Mouse (Mus musculus) midbrain, embryonic 13.5 days (tissue): ENCODE measurements around the gene Serpina3c. TPM values are rescaled to one million over a fixed set of nuclear protein-coding genes. Genes with fewer than 3 reads are reported as not detected.

Experiments used
- ATAC-seq: fragments of 200-750 bp; cut with Nextera tagmentation; 2 replicates; pipeline ENCODE4 v1.8.0; 2017; ENCODE audit warnings: mild to moderate bottlenecking, moderate TSS enrichment, moderate library complexity
- H3K27ac ChIP-seq: fragments of 300-500 bp; sonication (generic); 2 replicates; pipeline ENCODE4 v1.5.1; 2015; ENCODE audit warnings: inconsistent platforms, mild to moderate bottlenecking, moderate library complexity
- H3K27me3 ChIP-seq: fragments of 300-500 bp; sonication (generic); 2 replicates; pipeline ENCODE4 v1.6.1; 2015; ENCODE audit warnings: mild to moderate bottlenecking, inconsistent platforms
- H3K36me3 ChIP-seq: fragments of 300-500 bp; sonication (generic); 2 replicates; pipeline ENCODE4 v1.6.1; 2015; ENCODE audit warnings: mild to moderate bottlenecking, inconsistent platforms
- H3K4me1 ChIP-seq: fragments of 300-500 bp; sonication (generic); replicated peaks from 2 replicates; pipeline ENCODE4 v1.6.1; 2015; ENCODE audit warnings: inconsistent platforms
- H3K4me2 ChIP-seq: fragments of 300-500 bp; sonication (generic); replicated peaks from 2 replicates; pipeline ENCODE4 v1.6.1; 2015; ENCODE audit warnings: moderate library complexity, mild to moderate bottlenecking, inconsistent platforms
- H3K4me3 ChIP-seq: fragments of 300-500 bp; sonication (generic); replicated peaks from 2 replicates; pipeline ENCODE4 v1.5.1; 2015; ENCODE audit warnings: mild to moderate bottlenecking, inconsistent platforms
- H3K9ac ChIP-seq: fragments of 300-500 bp; sonication (generic); replicated peaks from 2 replicates; pipeline ENCODE4 v1.6.1; 2015; ENCODE audit warnings: mild to moderate bottlenecking, inconsistent platforms
- H3K9me3 ChIP-seq: fragments of 300-500 bp; sonication (generic); 2 replicates; pipeline ENCODE4 v1.6.1; 2016; ENCODE audit warnings: mild to moderate bottlenecking, inconsistent platforms
- WGBS: fragments of 180-500 bp; shearing (Covaris S2); methylation state at CpG from one replicate; pipeline ENCODE4 v1.1.7; 2015; 5-methylcytosine and 5-hydroxymethylcytosine counted together
- polyA plus RNA-seq: library from polyadenylated mRNA; unstranded; fragments of >200 nt; fragmentation: Nextera tagmentation; extraction: Ambion mirVana; gene quantifications from 2 replicates; pipeline ENCODE4 v1.2.1, GENCODE M21; 2015

Gene Serpina3c
- polyA plus RNA-seq, 1 experiment from 2014 or later = not detected

GRCm38 (mm10) chr12:104106919-104107318 is 46.8 kb downstream of the Serpina3c start:
- no peak for ATAC-seq
- H3K4me1 ChIP-seq = no peaks in the 10 kb centered on the region
- no peaks in the 10 kb centered on the region for H3K27me3 ChIP-seq
- H3K4me2 ChIP-seq = no peak overlapping the region
- no peak overlapping the region for H3K9ac ChIP-seq
- no peak overlapping the region for H3K27ac ChIP-seq
- no peak overlapping the region for H3K4me3 ChIP-seq
- no peaks in the 10 kb centered on the region for H3K9me3 ChIP-seq
- no peaks in the 10 kb centered on the region for H3K36me3 ChIP-seq

- Histone ChIP-seq H3K4me1 (no peaks in the 10 kb centered on the region), H3K9ac (no peak overlapping the region), H3K9me3 (no peaks in the 10 kb centered on the region), H3K4me2 (no peak overlapping the region), H3K27me3 (no peaks in the 10 kb centered on the region), H3K36me3 (no peaks in the 10 kb centered on the region), H3K27ac (no peak overlapping the region), H3K4me3 (no peak overlapping the region)
- ATAC-seq = no peak
These were observed 47.8 kb downstream of the Serpina3c start for GRCm38 (mm10) chr12:104105847-104106246.

- WGBS = 90% methylated on average over 6 of the region's 6 CpGs
- no peaks in the 10 kb centered on the region for H3K4me1 ChIP-seq
- no peak within 1 kb of the TSS for H3K9ac ChIP-seq
- no peak within 1 kb of the TSS for H3K27ac ChIP-seq
- no peak for ATAC-seq
- H3K4me2 ChIP-seq = no peak within 1 kb of the TSS
- no peaks in the 10 kb centered on the region for H3K9me3 ChIP-seq
- H3K4me3 ChIP-seq = no peak within 1 kb of the TSS
- H3K36me3 ChIP-seq = no peaks in the 10 kb centered on the region
- H3K27me3 ChIP-seq = no peaks in the 10 kb centered on the region
These were observed 52.9 kb downstream of the Serpina3c start, which contains the start of gene Serpina5 for GRCm38 (mm10) chr12:104100768-104101167. Gene Serpina5 (plus strand): TSS chr12:104101113.

Other genes starting within 250 kb of the Serpina3c start
- 0.22 TPM in 1 of 2 replicates, not detected in the other for gene Serpina1c, start 249.0 kb downstream of the Serpina3c start, polyA plus RNA-seq
- 0.16 TPM in 1 of 2 replicates, not detected in the other for gene Serpina1e, start 194.9 kb downstream of the Serpina3c start, polyA plus RNA-seq
- gene Serpina11, start 163.9 kb downstream of the Serpina3c start, polyA plus RNA-seq = not detected in 2 replicates
- gene Serpina9, start 140.1 kb downstream of the Serpina3c start, polyA plus RNA-seq = not detected in 2 replicates
- not detected in 2 replicates for gene Serpina12, start 109.4 kb downstream of the Serpina3c start, polyA plus RNA-seq
- not detected in 2 replicates for gene Serpina5, start 52.8 kb downstream of the Serpina3c start, polyA plus RNA-seq
- gene Serpina3a, start 41.1 kb downstream of the Serpina3c start, polyA plus RNA-seq = not detected in 2 replicates
- not detected in 2 replicates for gene Serpina3b, start 25.9 kb downstream of the Serpina3c start, polyA plus RNA-seq
- 0.07 and 0.13 TPM in 2 replicates for gene Serpina3f, start 60.7 kb upstream of the Serpina3c start, polyA plus RNA-seq
- gene Serpina3g, start 82.4 kb upstream of the Serpina3c start, polyA plus RNA-seq = 0.26 and 0.36 TPM in 2 replicates
- not detected in 2 replicates for gene Serpina3i, start 109.3 kb upstream of the Serpina3c start, polyA plus RNA-seq
- gene Serpina3j, start 160.7 kb upstream of the Serpina3c start, polyA plus RNA-seq = not detected in 2 replicates
- gene Serpina3k, start 184.6 kb upstream of the Serpina3c start, polyA plus RNA-seq = not detected in 2 replicates
- gene Serpina3m, start 184.6 kb upstream of the Serpina3c start, polyA plus RNA-seq = not detected in 2 replicates